Mouse (Mus musculus) CH12.LX (cell line): ENCODE results near the gene Ubl3. TPM values are rescaled to one million over a fixed set of nuclear protein-coding genes. Genes with fewer than 3 reads are reported as not detected.

ENCODE experiments used
- DNase-seq: peaks from one replicate; pipeline ENCODE4 v3.0.0-alpha.2; 2013; ENCODE audit errors: extremely low read depth
- H3K27ac ChIP-seq: 2 replicates; pipeline ENCODE4 v1.5.1; 2012; ENCODE audit warnings: low read depth, mild to moderate bottlenecking, control low read depth, moderate library complexity; ENCODE audit not compliant: insufficient read depth
- H3K27me3 ChIP-seq: replicated peaks from 2 replicates; pipeline ENCODE3; 2012; ENCODE audit warnings: inconsistent platforms
- H3K36me3 ChIP-seq, 2 experiments: replicated peaks in 1 of 2; 2 replicates each; pipeline versions ENCODE3 to v1.6.1; 2012; ENCODE audit warnings: inconsistent platforms in 1 of 2, low read length in 1 of 2, mild to moderate bottlenecking in 1 of 2, mixed read lengths in 1 of 2, moderate library complexity in 1 of 2; ENCODE audit not compliant: control insufficient read depth in 1 of 2, insufficient read depth in 1 of 2
- H3K4me1 ChIP-seq, 2 experiments: 2 replicates each; pipeline ENCODE4 v1.6.1; 2012; ENCODE audit warnings: inconsistent platforms in 1 of 2, moderate library complexity in 1 of 2; ENCODE audit not compliant: insufficient read depth in 2 of 2, control insufficient read depth in 1 of 2
- H3K4me2 ChIP-seq: 2 replicates; pipeline ENCODE4 v1.6.1; 2012; ENCODE audit warnings: low read depth, mild to moderate bottlenecking, control low read depth; ENCODE audit not compliant: poor library complexity, insufficient read depth, severe bottlenecking
- H3K4me3 ChIP-seq, 3 experiments: fragments of 150-350 bp in 1 of 3; sonication (generic) in 1 of 3; replicated peaks in 1 of 3; 2 replicates each; pipeline versions ENCODE3 to v1.5.1; 2011 to 2012; ENCODE audit warnings: low read depth in 2 of 3, low read length in 2 of 3, mild to moderate bottlenecking in 2 of 3, moderate library complexity in 2 of 3, control low read depth in 1 of 3, improper control_type of control experiment in 1 of 3, inconsistent platforms in 1 of 3, mixed read lengths in 1 of 3; ENCODE audit not compliant: poor library complexity in 1 of 3
- H3K79me2 ChIP-seq: replicated peaks from 2 replicates; pipeline ENCODE4 v1.6.1; 2012; ENCODE audit warnings: mild to moderate bottlenecking, moderate library complexity; ENCODE audit not compliant: control insufficient read depth, poor library complexity, insufficient read depth, severe bottlenecking; ENCODE audit errors: extremely low read depth
- H3K9ac ChIP-seq: 2 replicates; pipeline ENCODE4 v1.6.1; 2012; ENCODE audit warnings: low read depth, mild to moderate bottlenecking, control low read depth, moderate library complexity; ENCODE audit not compliant: insufficient read depth
- H3K9me3 ChIP-seq: replicated peaks from 2 replicates; pipeline ENCODE3; 2012; ENCODE audit warnings: low read length, inconsistent platforms, mixed read lengths
- BHLHE40 ChIP-seq: IDR thresholded peaks from 2 replicates; pipeline ENCODE4 v1.6.1; 2011; ENCODE audit warnings: mild to moderate bottlenecking, low read depth, low read length, improper control_type of control experiment
- ELF1 ChIP-seq: IDR thresholded peaks from 2 replicates; pipeline ENCODE4 v1.6.1; 2014; ENCODE audit warnings: low read depth, mild to moderate bottlenecking, inconsistent platforms, low read length, improper control_type of control experiment
- EP300 ChIP-seq: IDR thresholded peaks from 2 replicates; pipeline ENCODE4 v1.6.1; 2011; ENCODE audit warnings: low read length, improper control_type of control experiment
- ETS1 ChIP-seq: conservative IDR thresholded peaks from 2 replicates; pipeline ENCODE4 v1.6.1; 2012; ENCODE audit warnings: low read depth, mild to moderate bottlenecking, inconsistent platforms, low read length, improper control_type of control experiment, moderate library complexity
- HCFC1 ChIP-seq: IDR thresholded peaks from 2 replicates; pipeline ENCODE4 v1.6.1; 2012; ENCODE audit warnings: low read depth, mild to moderate bottlenecking, inconsistent platforms, low read length, improper control_type of control experiment
- IRF4 ChIP-seq: IDR thresholded peaks from 2 replicates; pipeline ENCODE4 v1.6.1; 2014; ENCODE audit warnings: low read depth, mild to moderate bottlenecking, inconsistent platforms, low read length, improper control_type of control experiment
- JUN ChIP-seq: IDR thresholded peaks from 2 replicates; pipeline ENCODE4 v1.6.1; 2011; ENCODE audit warnings: low read depth, mild to moderate bottlenecking, low read length, improper control_type of control experiment, moderate library complexity; ENCODE audit not compliant: insufficient read depth
- MAFK ChIP-seq: IDR thresholded peaks from 2 replicates; pipeline ENCODE4 v1.6.1; 2011; ENCODE audit warnings: low read length, improper control_type of control experiment; ENCODE audit not compliant: insufficient replicate concordance
- MAZ ChIP-seq: IDR thresholded peaks from 2 replicates; pipeline ENCODE4 v1.6.1; 2012; ENCODE audit warnings: low read depth, mild to moderate bottlenecking, inconsistent platforms, low read length, improper control_type of control experiment, moderate library complexity
- MEF2A ChIP-seq: IDR thresholded peaks from 2 replicates; pipeline ENCODE4 v1.6.1; 2014; ENCODE audit warnings: low read depth, mild to moderate bottlenecking, inconsistent platforms, low read length, improper control_type of control experiment, borderline replicate concordance
- MXI1 ChIP-seq: IDR thresholded peaks from 2 replicates; pipeline ENCODE4 v1.6.1; 2011; ENCODE audit warnings: mild to moderate bottlenecking, low read depth, low read length, improper control_type of control experiment
- NRF1 ChIP-seq: IDR thresholded peaks from 2 replicates; pipeline ENCODE4 v1.6.1; 2014; ENCODE audit warnings: low read depth, mild to moderate bottlenecking, inconsistent platforms, low read length, improper control_type of control experiment, moderate library complexity
- SIN3A ChIP-seq: IDR thresholded peaks from 2 replicates; pipeline ENCODE4 v1.6.1; 2012; ENCODE audit warnings: low read length, improper control_type of control experiment, inconsistent platforms
- UBTF ChIP-seq: IDR thresholded peaks from 2 replicates; pipeline ENCODE4 v1.6.1; 2012; ENCODE audit warnings: low read depth, mild to moderate bottlenecking, inconsistent platforms, low read length, improper control_type of control experiment, moderate library complexity
- USF1 ChIP-seq: IDR thresholded peaks from 2 replicates; pipeline ENCODE4 v1.6.1; 2014; ENCODE audit warnings: low read depth, mild to moderate bottlenecking, inconsistent platforms, low read length, improper control_type of control experiment
- ZKSCAN1 ChIP-seq: IDR thresholded peaks from 2 replicates; pipeline ENCODE4 v1.6.1; 2012; ENCODE audit warnings: low read depth, inconsistent platforms, low read length, improper control_type of control experiment, borderline replicate concordance
- ZNF384 ChIP-seq: IDR thresholded peaks from 2 replicates; pipeline ENCODE4 v1.6.1; 2012; ENCODE audit warnings: low read depth, low read length, improper control_type of control experiment, inconsistent platforms
- dilution Hi-C: fragments of 300-500 bp; cut with MboI; formaldehyde crosslinking; loops from 2 replicates; pipeline ENCODE4 v1.14.3; 2020; ENCODE audit warnings: low sequenced_read_pairs; ENCODE audit not compliant: extremely low pct_unique_long_range_greater_than_20kb, extremely low pct_ligation_motif_present
- in situ Hi-C: fragments of 300-500 bp; cut with MboI; formaldehyde crosslinking; loops from 3 replicates; pipeline ENCODE4 v1.14.3; 2019; ENCODE audit warnings: low sequenced_read_pairs, low pct_ligation_motif_present, low pct_unique_long_range_greater_than_20kb, mixed read lengths
- polyA plus RNA-seq: library from polyadenylated mRNA; unstranded; fragments of >175 nt; gene quantifications from 2 replicates; pipeline ENCODE4 v1.2.1, GENCODE M21; 2012; ENCODE audit warnings: low read depth; ENCODE audit not compliant: insufficient read length
- total RNA-seq, 2 experiments: library from RNA; depleted of rRNA; stranded (reverse); fragments of 300-350 nt in 1 of 2; fragments of >200 nt in 1 of 2; gene quantifications; 2 replicates each; pipeline ENCODE4 v1.2.3; 2012 to 2014

Gene Ubl3
- total and polyA plus RNA-seq, 3 experiments, result 46.9 to 83.3 (median 81.8) TPM

DNA sequence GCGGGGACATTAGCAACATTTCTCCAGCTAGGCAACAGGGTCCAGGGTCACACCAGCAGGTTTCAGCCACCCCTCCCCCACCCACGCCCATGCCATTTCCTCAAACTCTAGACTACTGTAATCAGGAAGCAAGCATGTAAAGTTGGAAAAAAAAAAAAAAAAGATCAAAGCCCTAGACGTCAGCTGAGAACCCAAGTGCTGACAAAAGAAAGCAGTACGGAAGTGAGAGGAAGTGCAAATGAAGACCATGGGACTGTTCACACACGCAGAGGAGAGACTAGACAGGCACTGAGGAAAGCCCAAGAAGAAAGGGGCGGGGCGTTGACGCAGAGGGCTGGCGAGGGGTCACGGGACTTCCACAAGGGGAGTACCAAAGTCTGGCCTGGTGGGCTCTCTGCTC lies 57.4 kb downstream of the Ubl3 start:
- H3K79me2 ChIP-seq, result no peaks in the 10 kb centered on the region
- H3K27ac ChIP-seq, result no peak overlapping the region
- H3K4me1 ChIP-seq, result peaks cover 0 to 15% of the 10 kb centered on the region in 2 experiments; a peak in 2 of 4 replicates
- H3K36me3 ChIP-seq, result no peaks in the 10 kb centered on the region
- no peak overlapping the region for H3K9ac ChIP-seq
- peaks cover 5% of the 10 kb centered on the region for H3K9me3 ChIP-seq
- TF ChIP-seq ELF1, result peak; percentile 79
- TF ChIP-seq HCFC1, result no peak
- TF ChIP-seq MAFK, result no peak
- TF ChIP-seq EP300, result peak; percentile 22; the same call in 1 of the 2 replicates
- no peak for TF ChIP-seq SIN3A
- TF ChIP-seq MXI1, result no peak
- TF ChIP-seq IRF4, result peak; percentile 52; the same call in 1 of the 2 replicates
- no peak for TF ChIP-seq ZKSCAN1
- no peak for TF ChIP-seq NRF1
- TF ChIP-seq MAZ, result no peak
- no peak for TF ChIP-seq USF1
- peak; percentile 95 for TF ChIP-seq ZNF384
- TF ChIP-seq UBTF, result no peak
- no peak; the same call in none of the 2 replicates for TF ChIP-seq BHLHE40
- TF ChIP-seq ETS1, result peak; percentile 85
- TF ChIP-seq MEF2A, result no peak
- no peak overlapping the region for H3K4me2 ChIP-seq
- no peaks in the 10 kb centered on the region for H3K27me3 ChIP-seq
- H3K4me3 ChIP-seq, result no peak overlapping the region
- dilution Hi-C loops, result no loop called here
- in situ Hi-C loops, result no loop called here
- DNase-seq, result peak; percentile 23

- Histone ChIP-seq H3K4me3 (no peak overlapping the region), H3K4me2 (no peak overlapping the region), H3K9me3 (peaks cover 5% of the 10 kb centered on the region), H3K27ac (no peak overlapping the region), H3K27me3 (no peaks in the 10 kb centered on the region), H3K9ac (no peak overlapping the region), H3K4me1 (peaks cover 0 to 15% of the 10 kb centered on the region in 2 experiments; a peak in 2 of 4 replicates), H3K36me3 (no peaks in the 10 kb centered on the region), H3K79me2 (no peaks in the 10 kb centered on the region)
- in situ Hi-C loops, result no loop called here
- dilution Hi-C loops, result no loop called here
- no peak for DNase-seq
- no peak for TF ChIP-seq JUN
Observed at GRCm38 (mm10) chr5:148494249-148494648, 58.3 kb downstream of the Ubl3 start.
